22 mouse cellular contexts compared by ENCODE assay signal in the genomic region with DNA sequence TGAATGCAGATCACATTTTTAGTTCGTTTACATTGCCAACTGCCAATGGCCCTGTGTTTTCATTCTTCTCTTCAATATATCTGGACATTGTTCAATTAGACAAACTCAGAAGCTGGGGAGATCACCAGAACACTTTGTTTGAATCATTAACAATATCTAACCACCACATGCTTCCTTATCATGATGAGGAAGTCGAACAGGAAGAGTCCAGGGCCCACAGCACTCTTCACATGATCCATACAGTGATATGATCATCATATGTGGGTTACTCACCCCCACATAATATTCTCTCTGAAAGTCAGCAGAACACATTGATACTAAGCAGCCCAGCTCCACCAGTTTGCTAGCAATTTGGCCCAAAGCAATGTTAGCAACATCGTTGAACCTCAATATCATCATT.
"Had no signal": no experiment of that assay in that cellular context is flagged by ENCODE, and none has a peak within 500 bp of the region (broad histone marks: within the 10 kb centered on the region; RNA-seq: fewer than 3 reads in every experiment).

No protein-coding gene starts in this region.

- DNase-seq: gastrocnemius, postnatal 14 days; gastrocnemius, postnatal 36 days; heart, adult 11 months; heart, adult 2 months; heart, postnatal 14 days; heart, postnatal 36 days; kidney, adult 11 months; kidney, adult 8-10 months; kidney, postnatal 10 days; kidney, postnatal 25 days; kidney, postnatal 4 days; liver had no signal

- H3K27me3 ChIP-seq: heart, embryonic 13.5 days; heart, embryonic 15.5 days; hindbrain, embryonic 13.5 days; hindbrain, embryonic 15.5 days; limb, embryonic 12.5 days had no signal

- H3K36me3 ChIP-seq: heart, embryonic 13.5 days; heart, embryonic 15.5 days; hindbrain, embryonic 13.5 days; hindbrain, embryonic 15.5 days; limb, embryonic 10.5 days; limb, embryonic 12.5 days had no signal

- H3K4me3 ChIP-seq: heart, adult 2 months; heart, embryonic 13.5 days; heart, embryonic 15.5 days; hindbrain, embryonic 13.5 days; hindbrain, embryonic 15.5 days; layer of hippocampus, adult 2 months; left cerebral cortex, adult 2 months; limb, embryonic 10.5 days; limb, embryonic 12.5 days had no signal

- H3K4me1 ChIP-seq: heart, embryonic 15.5 days; hindbrain, embryonic 15.5 days; limb, embryonic 10.5 days; limb, embryonic 12.5 days had no signal

- H3K9ac ChIP-seq: heart, embryonic 13.5 days; heart, embryonic 15.5 days; hindbrain, embryonic 13.5 days; hindbrain, embryonic 15.5 days; limb, embryonic 12.5 days; liver, embryonic 14.5 days had no signal

- H3K9me3 ChIP-seq: heart, embryonic 13.5 days; heart, embryonic 15.5 days; hindbrain, embryonic 13.5 days; hindbrain, embryonic 15.5 days; limb, embryonic 10.5 days; limb, embryonic 12.5 days had no signal

- H3K27ac ChIP-seq: heart, adult 2 months; heart, embryonic 13.5 days; heart, embryonic 15.5 days; hindbrain, embryonic 13.5 days; hindbrain, embryonic 15.5 days; hindbrain, postnatal 0 days; layer of hippocampus, adult 2 months; left cerebral cortex, adult 2 months; limb, embryonic 10.5 days; limb, embryonic 12.5 days; liver, embryonic 14.5 days had no signal
